Comparison of ENCODE assay signal across 9 mouse cellular contexts in genomic region chr2:30435326-30436155, GRCm38 (mm10). TPM values are rescaled to one million over a fixed set of nuclear protein-coding genes. Genes with fewer than 3 reads are reported as not detected.
DNase-seq lines count a peak whose midpoint lies in the region; ATAC-seq and TF ChIP-seq lines count a peak whose summit lies in the region.
"Had no signal": no experiment of that assay in that cellular context is flagged by ENCODE, and none has a peak within 500 bp of the region (broad histone marks: within the 10 kb centered on the region; RNA-seq: fewer than 3 reads in every experiment).

No protein-coding gene starts in this region.

- no peak overlapping the region for H3K9ac ChIP-seq in heart, embryonic 11.5 days (ENCODE audit: low read depth, low read length)
- no peak overlapping the region for H3K9ac ChIP-seq in forebrain, embryonic 16.5 days (replicated peaks; ENCODE audit: low read depth, low read length)
- no peak overlapping the region for H3K9ac ChIP-seq in hindbrain, embryonic 16.5 days (ENCODE audit: low read depth, low read length)

- no peak for ATAC-seq in heart, embryonic 11.5 days (replicated peaks; ENCODE audit: insufficient number of reproducible peaks, low FRiP score, low TSS enrichment)
- ATAC-seq in forebrain, embryonic 16.5 days: peak; percentile 76
- ATAC-seq in hindbrain, embryonic 16.5 days: peak; percentile 69
- peak; percentile 79 for ATAC-seq in megakaryocyte, adult 5-6 weeks (ENCODE audit: poor library complexity, severe bottlenecking)

- DNase-seq in heart, adult 11 months: peak; percentile 95
- DNase-seq in cerebellum, adult 2 months: peak; percentile 73 to 77
- DNase-seq in left cerebral cortex, adult 2 months (ENCODE audit: extremely low spot score in 1 of 2, low spot score in 2 of 2): peak; percentile 64 to 74
- peak; percentile 52 to 63 for DNase-seq in right cerebral cortex, postnatal 36 days (ENCODE audit: low spot score in 2 of 2)

- no peaks in the 10 kb centered on the region for H3K9me3 ChIP-seq in heart, embryonic 11.5 days (replicated peaks; ENCODE audit: control insufficient read depth, low read length)
- no peaks in the 10 kb centered on the region for H3K9me3 ChIP-seq in forebrain, embryonic 16.5 days (ENCODE audit: control insufficient read depth, low read length)
- H3K9me3 ChIP-seq in hindbrain, embryonic 16.5 days (ENCODE audit: control insufficient read depth, low read length): no peaks in the 10 kb centered on the region

- intact Hi-C loops in left cerebral cortex, adult 2 months (cut with DNase I): loop anchor here (1.0 to 2.0 kb wide), 2 partner anchors 359 to 499 kb away; no protein-coding TSS in a partner anchor

- H3K27ac ChIP-seq in heart, embryonic 11.5 days (ENCODE audit: low read depth, low read length): no peak overlapping the region
- H3K27ac ChIP-seq in cerebellum, adult 2 months (ENCODE audit: insufficient read depth, low read length): no peak overlapping the region
- H3K27ac ChIP-seq in forebrain, embryonic 16.5 days (ENCODE audit: low read length): no peak overlapping the region
- H3K27ac ChIP-seq in hindbrain, embryonic 16.5 days (ENCODE audit: low read depth, low read length): no peak overlapping the region
- H3K27ac ChIP-seq in left cerebral cortex, adult 2 months: no peak overlapping the region

- TF ChIP-seq POLR2A in cerebellum, adult 2 months (IDR thresholded peaks at IDR 0.05; ENCODE audit: borderline replicate concordance, insufficient read depth, low read length): no peak

- H3K4me1 ChIP-seq in heart, embryonic 11.5 days (ENCODE audit: control insufficient read depth, insufficient read depth, low read length): peaks cover 17% of the 10 kb centered on the region
- peaks cover 6% of the 10 kb centered on the region for H3K4me1 ChIP-seq in cerebellum, adult 2 months (ENCODE audit: control insufficient read depth, insufficient read depth, low read length)
- H3K4me1 ChIP-seq in forebrain, embryonic 16.5 days (replicated peaks; ENCODE audit: control insufficient read depth, insufficient read depth, low read length): peaks cover 4% of the 10 kb centered on the region; the same call in 1 of the 2 replicates
- peaks cover 5% of the 10 kb centered on the region for H3K4me1 ChIP-seq in hindbrain, embryonic 16.5 days (ENCODE audit: control insufficient read depth, insufficient read depth, low read depth, low read length)

- no peak overlapping the region for H3K4me3 ChIP-seq in heart, embryonic 11.5 days (ENCODE audit: low read depth, low read length)
- H3K4me3 ChIP-seq in cerebellum, adult 2 months (replicated peaks; ENCODE audit: insufficient read depth, low read depth, low read length): no peak overlapping the region
- no peak overlapping the region for H3K4me3 ChIP-seq in forebrain, embryonic 16.5 days (replicated peaks; ENCODE audit: low read length)
- H3K4me3 ChIP-seq in hindbrain, embryonic 16.5 days (ENCODE audit: low read length): no peak overlapping the region
- H3K4me3 ChIP-seq in left cerebral cortex, adult 2 months: no peak overlapping the region
- H3K4me3 ChIP-seq: myocyte had no signal

- TF ChIP-seq CTCF in cerebellum, adult 2 months (IDR thresholded peaks at IDR 0.05; ENCODE audit: borderline replicate concordance, insufficient read depth, low read depth, low read length): peak; percentile 99
- TF ChIP-seq CTCF in left cerebral cortex, adult 2 months (IDR thresholded peaks at IDR 0.05): peak; percentile 64

- no peaks in the 10 kb centered on the region for H3K27me3 ChIP-seq in heart, embryonic 11.5 days (ENCODE audit: control insufficient read depth, insufficient read depth, low read length)
- no peaks in the 10 kb centered on the region for H3K27me3 ChIP-seq in cerebellum, adult 2 months (ENCODE audit: control insufficient read depth, insufficient read depth, low read length)
- no peaks in the 10 kb centered on the region for H3K27me3 ChIP-seq in forebrain, embryonic 16.5 days (replicated peaks; ENCODE audit: control insufficient read depth, insufficient read depth, low read length)
- no peaks in the 10 kb centered on the region for H3K27me3 ChIP-seq in hindbrain, embryonic 16.5 days (replicated peaks; ENCODE audit: control insufficient read depth, insufficient read depth, low read length)

- H3K4me2 ChIP-seq in heart, embryonic 11.5 days: no peak overlapping the region
- H3K4me2 ChIP-seq in forebrain, embryonic 16.5 days (ENCODE audit: low read length): no peak overlapping the region
- H3K4me2 ChIP-seq in hindbrain, embryonic 16.5 days (ENCODE audit: low read length): no peak overlapping the region

- WGBS in heart, embryonic 11.5 days (ENCODE audit: insufficient replicate concordance): 47% methylated on average over 5 of the region's 5 CpGs
- WGBS in cerebellum, adult 2 months: 48% methylated on average over 5 of the region's 5 CpGs
- WGBS in forebrain, embryonic 16.5 days: 56% methylated on average over 5 of the region's 5 CpGs
- 62% methylated on average over 5 of the region's 5 CpGs for WGBS in hindbrain, embryonic 16.5 days

- H3K36me3 ChIP-seq in heart, embryonic 11.5 days (ENCODE audit: control insufficient read depth, insufficient read depth, low read length): peaks cover 49% of the 10 kb centered on the region
- H3K36me3 ChIP-seq in forebrain, embryonic 16.5 days (ENCODE audit: control insufficient read depth, insufficient read depth): peaks cover 29% of the 10 kb centered on the region
- peaks cover 35% of the 10 kb centered on the region for H3K36me3 ChIP-seq in hindbrain, embryonic 16.5 days (ENCODE audit: control insufficient read depth, insufficient read depth, low read length)

RNA-seq across cellular contexts. Expression of gene Ptpa, which starts 19.7 kb away (rescaled TPM):
- 50.3 and 63.5 TPM in 2 replicates for polyA plus RNA-seq in heart, embryonic 11.5 days (2014; fragmentation: Nextera tagmentation; extraction: Ambion mirVana)
- polyA plus RNA-seq in cerebellum, adult 2 months (2012; rRNA removed): 204 and 207 TPM in 2 replicates
- 146 and 163 TPM in 2 replicates for polyA plus RNA-seq in forebrain, embryonic 16.5 days (2015; fragmentation: Nextera tagmentation; extraction: Ambion mirVana)
- polyA plus RNA-seq in hindbrain, embryonic 16.5 days (2015; fragmentation: Nextera tagmentation; extraction: Ambion mirVana): 153 and 159 TPM in 2 replicates
- 100 to 1,000 TPM; 177 to 178 TPM for total RNA-seq in left cerebral cortex, adult 2 months (2021)
- total RNA-seq in megakaryocyte, adult 5-6 weeks (2015): 68.9 and 69.0 TPM in 2 replicates
- 44.3 and 45.9 TPM in 2 replicates for total RNA-seq in megakaryocyte, adult 5-6 weeks (2017)

RNA-seq across cellular contexts. Expression of gene Crat, which starts 19.9 kb away (rescaled TPM):
- 61.5 and 66.0 TPM in 2 replicates for polyA plus RNA-seq in heart, embryonic 11.5 days (2014; fragmentation: Nextera tagmentation; extraction: Ambion mirVana)
- 50.9 and 52.1 TPM in 2 replicates for polyA plus RNA-seq in cerebellum, adult 2 months (2012; rRNA removed)
- polyA plus RNA-seq in forebrain, embryonic 16.5 days (2015; fragmentation: Nextera tagmentation; extraction: Ambion mirVana): 21.3 and 21.4 TPM in 2 replicates
- polyA plus RNA-seq in hindbrain, embryonic 16.5 days (2015; fragmentation: Nextera tagmentation; extraction: Ambion mirVana): 25.4 and 30.8 TPM in 2 replicates
- total RNA-seq in left cerebral cortex, adult 2 months (2021): 10 to 100 TPM; 56.5 to 58.2 TPM
- 26.2 and 29.6 TPM in 2 replicates for total RNA-seq in megakaryocyte, adult 5-6 weeks (2015)
- 13.9 and 14.2 TPM in 2 replicates for total RNA-seq in megakaryocyte, adult 5-6 weeks (2017)

RNA-seq across cellular contexts. Expression of gene Ier5l, which starts 38.5 kb away (rescaled TPM):
- polyA plus RNA-seq in heart, embryonic 11.5 days (2014; fragmentation: Nextera tagmentation; extraction: Ambion mirVana): 2.4 TPM in 2 replicates
- 5.1 and 7.5 TPM in 2 replicates for polyA plus RNA-seq in cerebellum, adult 2 months (2012; rRNA removed)
- 1.5 and 1.8 TPM in 2 replicates for polyA plus RNA-seq in forebrain, embryonic 16.5 days (2015; fragmentation: Nextera tagmentation; extraction: Ambion mirVana)
- polyA plus RNA-seq in hindbrain, embryonic 16.5 days (2015; fragmentation: Nextera tagmentation; extraction: Ambion mirVana): 1.2 and 1.4 TPM in 2 replicates
- total RNA-seq in left cerebral cortex, adult 2 months (2021): 10 to 100 TPM; 20.9 to 25.3 TPM
- total RNA-seq in megakaryocyte, adult 5-6 weeks (2015): 0.18 and 0.40 TPM in 2 replicates
- total RNA-seq in megakaryocyte, adult 5-6 weeks (2017): 0.99 and 1.1 TPM in 2 replicates

RNA-seq across cellular contexts. Expression of gene Dolpp1, which starts 43.5 kb away (rescaled TPM):
- 19.5 and 21.3 TPM in 2 replicates for polyA plus RNA-seq in heart, embryonic 11.5 days (2014; fragmentation: Nextera tagmentation; extraction: Ambion mirVana)
- 50.5 and 55.9 TPM in 2 replicates for polyA plus RNA-seq in cerebellum, adult 2 months (2012; rRNA removed)
- polyA plus RNA-seq in forebrain, embryonic 16.5 days (2015; fragmentation: Nextera tagmentation; extraction: Ambion mirVana): 59.3 and 66.5 TPM in 2 replicates
- polyA plus RNA-seq in hindbrain, embryonic 16.5 days (2015; fragmentation: Nextera tagmentation; extraction: Ambion mirVana): 63.7 and 67.7 TPM in 2 replicates
- 10 to 100 TPM; 25.8 to 26.8 TPM for total RNA-seq in left cerebral cortex, adult 2 months (2021)
- 5.3 and 6.0 TPM in 2 replicates for total RNA-seq in megakaryocyte, adult 5-6 weeks (2015)
- 11.5 and 16.8 TPM in 2 replicates for total RNA-seq in megakaryocyte, adult 5-6 weeks (2017)
